Mouse (Mus musculus) spleen, postnatal 14 days (tissue): Measurements from ENCODE around the gene Alpl.

Experiments used
- DNase-seq, 2 experiments: peaks; one replicate each; pipeline ENCODE4 v3.0.0; 2021 to 2022; ENCODE audit warnings: low spot score in 2 of 2

The Alpl gene

GRCm38 (mm10) chr4:137800324-137800723, 4.1 kb upstream of the Alpl start:
- no peak for DNase-seq

- no peak for DNase-seq
Measured at GRCm38 (mm10) chr4:137797038-137797437, 854 bp upstream of the Alpl start.

- DNase-seq: no peak
Measured at GRCm38 (mm10) chr4:137794178-137794900, 1.8 kb downstream of the Alpl start.

GRCm38 (mm10) chr4:137793611-137794010, 2.6 kb downstream of the Alpl start:
- no peak for DNase-seq

GRCm38 (mm10) chr4:137791440-137791839, 4.7 kb downstream of the Alpl start:
- DNase-seq: no peak

- no peak for DNase-seq
Measured at GRCm38 (mm10) chr4:137790981-137791380, 5.2 kb downstream of the Alpl start.

- DNase-seq: no peak
Measured at GRCm38 (mm10) chr4:137788511-137789049, 7.6 kb downstream of the Alpl start.

- no peak for DNase-seq
Measured at GRCm38 (mm10) chr4:137787589-137788289, 8.4 kb downstream of the Alpl start.

- no peak for DNase-seq
Measured at GRCm38 (mm10) chr4:137786488-137786887, 9.7 kb downstream of the Alpl start.

- DNase-seq: no peak
Measured at GRCm38 (mm10) chr4:137785270-137785669, 10.9 kb downstream of the Alpl start.

GRCm38 (mm10) chr4:137784741-137785140, 11.4 kb downstream of the Alpl start:
- no peak for DNase-seq

GRCm38 (mm10) chr4:137783541-137784191, 12.5 kb downstream of the Alpl start:
- DNase-seq: no peak

GRCm38 (mm10) chr4:137781949-137782348, 14.2 kb downstream of the Alpl start:
- no peak for DNase-seq

- no peak for DNase-seq
Measured at GRCm38 (mm10) chr4:137780986-137781385, 15.2 kb downstream of the Alpl start.

- no peak for DNase-seq
Measured at GRCm38 (mm10) chr4:137778397-137779184, 17.6 kb downstream of the Alpl start.

GRCm38 (mm10) chr4:137777866-137778265, 18.3 kb downstream of the Alpl start:
- DNase-seq: no peak

- no peak for DNase-seq
Measured at GRCm38 (mm10) chr4:137774505-137774904, 21.7 kb downstream of the Alpl start.

GRCm38 (mm10) chr4:137774013-137774412, 22.2 kb downstream of the Alpl start:
- DNase-seq: no peak

GRCm38 (mm10) chr4:137773369-137773899, 22.8 kb downstream of the Alpl start:
- DNase-seq: no peak

GRCm38 (mm10) chr4:137772438-137773056, 23.6 kb downstream of the Alpl start:
- no peak for DNase-seq

GRCm38 (mm10) chr4:137771749-137772148, 24.4 kb downstream of the Alpl start:
- no peak for DNase-seq
